Mouse (Mus musculus): ENCODE measurements around the gene Pfdn2.

DNA sequence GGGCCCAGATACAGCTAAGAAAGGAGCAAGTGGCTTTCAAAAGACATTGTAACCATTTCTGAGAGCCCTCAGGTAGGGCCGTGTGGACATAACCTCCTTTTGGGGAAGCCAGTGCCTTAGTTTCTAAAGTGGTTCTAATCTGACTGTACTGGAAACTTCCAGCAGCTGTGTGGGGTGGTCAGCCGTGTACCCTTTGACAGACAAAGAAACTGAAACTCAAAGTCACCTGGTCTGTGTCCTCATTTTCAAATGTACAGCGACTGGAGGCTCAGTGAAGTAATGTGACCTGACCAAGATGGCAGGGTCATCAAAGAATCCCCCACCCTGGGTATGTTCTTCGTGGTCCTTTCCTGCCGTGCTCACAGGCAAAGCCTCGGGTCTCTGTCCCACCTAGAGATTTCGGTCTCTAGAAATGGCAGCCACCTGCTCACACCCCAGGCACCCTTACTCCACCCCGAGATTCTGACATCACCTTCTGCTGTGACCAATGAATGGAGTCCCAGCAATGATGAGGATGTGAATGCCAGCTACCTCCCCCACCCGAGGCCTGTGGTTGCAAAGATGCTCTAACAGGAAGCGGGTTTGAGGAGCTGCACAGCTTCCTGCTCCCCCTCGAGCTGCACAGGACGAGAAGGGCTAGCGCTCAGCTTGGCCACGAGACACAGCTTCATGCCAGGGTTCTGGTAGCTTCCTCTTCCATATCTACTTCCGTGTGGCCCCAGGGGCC lies 43.1 kb downstream of the Pfdn2 start, which contains the start of gene Arhgap30:
- TF ChIP-seq CTCF (IDR thresholded peaks at IDR 0.05; ENCODE audit: low read depth) (no peak), EP300 (IDR thresholded peaks at IDR 0.05; ENCODE audit: low read depth) (no peak)
